13 mouse cellular contexts compared by ENCODE assay signal in genomic region chr16:87324571-87324970, GRCm38 (mm10). TPM values are rescaled to one million over a fixed set of nuclear protein-coding genes. Genes with fewer than 3 reads are reported as not detected.
DNase-seq lines count a peak whose midpoint lies in the region; ATAC-seq and TF ChIP-seq lines count a peak whose summit lies in the region.
"Had no signal": no experiment of that assay in that cellular context is flagged by ENCODE, and none has a peak within 500 bp of the region (broad histone marks: within the 10 kb centered on the region; RNA-seq: fewer than 3 reads in every experiment).

No protein-coding gene starts in this region.

- H3K27me3 ChIP-seq in neural tube, embryonic 15.5 days (replicated peaks): no peaks in the 10 kb centered on the region
- no peaks in the 10 kb centered on the region for H3K27me3 ChIP-seq in heart, adult 2 months (ENCODE audit: control insufficient read depth, insufficient read depth, low read length)
- H3K27me3 ChIP-seq in hindbrain, embryonic 10.5 days (ENCODE audit: insufficient read depth, poor library complexity, severe bottlenecking): no peaks in the 10 kb centered on the region
- H3K27me3 ChIP-seq: embryonic facial prominence, embryonic 12.5 days; forebrain, embryonic 15.5 days had no signal

- TF ChIP-seq EP300 in heart, adult 2 months (IDR thresholded peaks at IDR 0.05; ENCODE audit: insufficient read depth, low read depth, low read length): no peak

- no peaks in the 10 kb centered on the region for H3K9me3 ChIP-seq in neural tube, embryonic 15.5 days (replicated peaks)
- no peaks in the 10 kb centered on the region for H3K9me3 ChIP-seq in hindbrain, embryonic 10.5 days
- H3K9me3 ChIP-seq: embryonic facial prominence, embryonic 12.5 days; forebrain, embryonic 15.5 days had no signal

- peaks cover 6% of the 10 kb centered on the region; the same call in 1 of the 2 replicates for H3K4me1 ChIP-seq in neural tube, embryonic 15.5 days
- peaks cover 3% of the 10 kb centered on the region for H3K4me1 ChIP-seq in heart, adult 2 months (ENCODE audit: control insufficient read depth, insufficient read depth, low read length)
- peaks cover 6% of the 10 kb centered on the region for H3K4me1 ChIP-seq in hindbrain, embryonic 10.5 days (replicated peaks)
- H3K4me1 ChIP-seq: embryonic facial prominence, embryonic 12.5 days had no signal

- no peak overlapping the region for H3K4me3 ChIP-seq in neural tube, embryonic 15.5 days (replicated peaks)
- H3K4me3 ChIP-seq in heart, adult 2 months: no peak overlapping the region
- H3K4me3 ChIP-seq in hindbrain, embryonic 10.5 days: no peak overlapping the region
- H3K4me3 ChIP-seq: embryonic facial prominence, embryonic 12.5 days; forebrain, embryonic 15.5 days had no signal

- ATAC-seq in neural tube, embryonic 15.5 days (ENCODE audit: low FRiP score): peak; percentile 55; the same call in 1 of the 2 replicates
- ATAC-seq: forebrain, embryonic 15.5 days; liver, postnatal 0 days; midbrain, embryonic 16.5 days had no signal

- no peak overlapping the region for H3K4me2 ChIP-seq in neural tube, embryonic 15.5 days
- H3K4me2 ChIP-seq: embryonic facial prominence, embryonic 12.5 days; forebrain, embryonic 15.5 days had no signal

- 46% methylated on average over 5 of the region's 5 CpGs for WGBS in neural tube, embryonic 15.5 days
- 10% methylated on average over 5 of the region's 5 CpGs for WGBS in heart, adult 2 months
- 87% methylated on average over 5 of the region's 5 CpGs for WGBS in hindbrain, embryonic 10.5 days

- no peaks in the 10 kb centered on the region for H3K36me3 ChIP-seq in neural tube, embryonic 15.5 days
- H3K36me3 ChIP-seq in heart, adult 2 months (ENCODE audit: control insufficient read depth, insufficient read depth, low read length): no peaks in the 10 kb centered on the region
- no peaks in the 10 kb centered on the region for H3K36me3 ChIP-seq in hindbrain, embryonic 10.5 days
- H3K36me3 ChIP-seq: embryonic facial prominence, embryonic 12.5 days; forebrain, embryonic 15.5 days had no signal

- TF ChIP-seq CTCF in heart, adult 2 months (IDR thresholded peaks at IDR 0.05): no peak

- no peak overlapping the region for H3K9ac ChIP-seq in neural tube, embryonic 15.5 days (replicated peaks)
- no peak overlapping the region for H3K9ac ChIP-seq in heart, adult 2 months (ENCODE audit: low read depth, low read length)
- H3K9ac ChIP-seq: embryonic facial prominence, embryonic 12.5 days; forebrain, embryonic 15.5 days; liver, postnatal 0 days had no signal

- TF ChIP-seq POLR2A in heart, adult 2 months (IDR thresholded peaks at IDR 0.05; ENCODE audit: insufficient read depth, low read depth, low read length): no peak

- H3K27ac ChIP-seq in neural tube, embryonic 15.5 days (replicated peaks): no peak overlapping the region
- no peak overlapping the region for H3K27ac ChIP-seq in heart, adult 2 months
- no peak overlapping the region for H3K27ac ChIP-seq in hindbrain, embryonic 10.5 days
- H3K27ac ChIP-seq: embryonic facial prominence, embryonic 12.5 days; forebrain, embryonic 15.5 days had no signal

- no peaks in the 10 kb centered on the region for H3K79me2 ChIP-seq in heart, adult 2 months (replicated peaks; ENCODE audit: control insufficient read depth, insufficient read depth, low read length)

- intact Hi-C loops in heart, adult 2 months (cut with DNase I): no loop called here

- DNase-seq in adrenal gland, postnatal 10 days: peak; percentile 15
- DNase-seq in adrenal gland, postnatal 25 days: no peak
- no peak for DNase-seq in neural tube, embryonic 10.5 days (ENCODE audit: extremely low spot score, low spot score)
- DNase-seq in lung, postnatal 14 days: peak; percentile 57
- no peak for DNase-seq in spleen, adult 12 weeks (ENCODE audit: low spot score)
- DNase-seq in heart, adult 2 months: no peak
- DNase-seq in hindbrain, embryonic 10.5 days (ENCODE audit: low spot score): no peak
- DNase-seq: cerebellum, adult 2 months; liver, postnatal 0 days had no signal

RNA-seq across cellular contexts. Expression of gene N6amt1, which starts 29.4 kb away (rescaled TPM):
- 10 to 100 TPM; 21.2 to 24.5 TPM for total RNA-seq in adrenal gland, postnatal 10 days (2021)
- 24.4 and 26.9 TPM in 2 replicates for total RNA-seq in adrenal gland, postnatal 25 days (2021)
- 20.6 and 22.5 TPM in 2 replicates for polyA plus RNA-seq in neural tube, embryonic 15.5 days (2015; fragmentation: Nextera tagmentation; extraction: Ambion mirVana)
- 10 to 100 TPM; 16.8 to 19.0 TPM for total RNA-seq in heart, adult 2 months (2021)
- polyA plus RNA-seq in heart, adult 2 months (2012; rRNA removed): 9.8 and 14.1 TPM in 2 replicates
- 16.1 and 17.7 TPM in 2 replicates for polyA plus RNA-seq in hindbrain, embryonic 10.5 days (2016; fragmentation: Nextera tagmentation; extraction: Ambion mirVana)

Comparison
In these comparisons a context has a peak if more than half of its experiments do, and no peak if none do; other contexts are left out.
1. DNase-seq: peak in adrenal gland, postnatal 10 days (single experiment) and lung, postnatal 14 days (single experiment); none in adrenal gland, postnatal 25 days (single experiment), neural tube, embryonic 10.5 days (single experiment), spleen, adult 12 weeks (single experiment), heart, adult 2 months (0 of 2) and hindbrain, embryonic 10.5 days (single experiment).